ENCODE assay signal across 11 mouse cellular contexts in genomic region chr3:95669309-95669665, GRCm38 (mm10). TPM values are rescaled to one million over a fixed set of nuclear protein-coding genes. Genes with fewer than 3 reads are reported as not detected.
DNase-seq lines count a peak whose midpoint lies in the region; ATAC-seq and TF ChIP-seq lines count a peak whose summit lies in the region.
"Had no signal": no experiment of that assay in that cellular context is flagged by ENCODE, and none has a peak within 500 bp of the region (broad histone marks: within the 10 kb centered on the region; RNA-seq: fewer than 3 reads in every experiment).

No protein-coding gene starts in this region.

- intact Hi-C loops in heart, postnatal 25 days (cut with DNase I): no loop called here
- intact Hi-C loops in left cerebral cortex, postnatal 36 days (cut with DNase I): no loop called here

- H3K27me3 ChIP-seq in heart, embryonic 15.5 days: no peaks in the 10 kb centered on the region
- H3K27me3 ChIP-seq in thymus, adult 2 months (ENCODE audit: control insufficient read depth, insufficient read depth, low read length): no peaks in the 10 kb centered on the region
- no peaks in the 10 kb centered on the region for H3K27me3 ChIP-seq in liver, embryonic 16.5 days (ENCODE audit: control insufficient read depth, insufficient read depth, low read depth, low read length)
- H3K27me3 ChIP-seq: embryonic facial prominence, embryonic 15.5 days; stomach, embryonic 15.5 days had no signal

- no peak overlapping the region for H3K4me3 ChIP-seq in heart, embryonic 15.5 days
- H3K4me3 ChIP-seq in thymus, adult 2 months (ENCODE audit: control insufficient read depth, insufficient read depth, low read length): no peak overlapping the region
- H3K4me3 ChIP-seq in liver, embryonic 16.5 days (ENCODE audit: low read depth, low read length): no peak overlapping the region
- H3K4me3 ChIP-seq: embryonic facial prominence, embryonic 15.5 days; stomach, embryonic 15.5 days had no signal

- H3K36me3 ChIP-seq in heart, embryonic 15.5 days: peaks cover 8% of the 10 kb centered on the region
- H3K36me3 ChIP-seq in thymus, adult 2 months (ENCODE audit: control insufficient read depth, insufficient read depth, low read length): peaks cover 8% of the 10 kb centered on the region
- peaks cover 8% of the 10 kb centered on the region for H3K36me3 ChIP-seq in liver, embryonic 16.5 days (ENCODE audit: control insufficient read depth, insufficient read depth)

- H3K9me3 ChIP-seq in heart, embryonic 15.5 days (replicated peaks): no peaks in the 10 kb centered on the region
- H3K9me3 ChIP-seq in liver, embryonic 16.5 days (replicated peaks; ENCODE audit: control insufficient read depth, low read length): no peaks in the 10 kb centered on the region
- H3K9me3 ChIP-seq: embryonic facial prominence, embryonic 15.5 days; stomach, embryonic 15.5 days had no signal

- H3K27ac ChIP-seq in heart, embryonic 15.5 days: peak overlapping the region; percentile 98
- peak overlapping the region; percentile 92 for H3K27ac ChIP-seq in thymus, adult 2 months (ENCODE audit: control insufficient read depth, insufficient read depth, low read length)
- peak overlapping the region; percentile 69 for H3K27ac ChIP-seq in liver, embryonic 16.5 days (ENCODE audit: low read length)

- no peak for DNase-seq in heart, postnatal 25 days (ENCODE audit: low spot score)
- peak; percentile 40 for DNase-seq in thymus, adult 2 months
- DNase-seq in thymus, adult 18-20 months: no peak
- DNase-seq in Muller cell, postnatal 12 days (ENCODE audit: inconsistent ontology term): no peak
- DNase-seq in layer of hippocampus, postnatal 10 days (ENCODE audit: low spot score in 2 of 2): no peak
- DNase-seq in left cerebral cortex, postnatal 36 days (ENCODE audit: low spot score in 2 of 2): no peak
- DNase-seq: cerebellum, adult 2 months had no signal

- 88% methylated on average over 3 of the region's 3 CpGs for WGBS in heart, embryonic 15.5 days
- 10% methylated on average over 3 of the region's 3 CpGs for WGBS in thymus, adult 2 months
- 87% methylated on average over 3 of the region's 3 CpGs for WGBS in liver, embryonic 16.5 days (ENCODE audit: insufficient replicate concordance)

- no peak for TF ChIP-seq CTCF in thymus, adult 2 months (IDR thresholded peaks at IDR 0.05; ENCODE audit: borderline replicate concordance, control insufficient read depth, extremely low read depth, insufficient read depth, low read length, poor library complexity)

- H3K4me1 ChIP-seq in heart, embryonic 15.5 days (replicated peaks): peaks cover 81% of the 10 kb centered on the region
- peaks cover 71% of the 10 kb centered on the region for H3K4me1 ChIP-seq in thymus, adult 2 months (replicated peaks; ENCODE audit: control insufficient read depth, insufficient read depth, low read length)
- peaks cover 79% of the 10 kb centered on the region for H3K4me1 ChIP-seq in liver, embryonic 16.5 days (ENCODE audit: control insufficient read depth, low read depth, low read length)

- H3K9ac ChIP-seq in heart, embryonic 15.5 days: no peak overlapping the region
- H3K9ac ChIP-seq in liver, embryonic 16.5 days (ENCODE audit: low read depth, low read length): no peak overlapping the region
- H3K9ac ChIP-seq: embryonic facial prominence, embryonic 15.5 days; stomach, embryonic 15.5 days had no signal

- ATAC-seq in heart, embryonic 15.5 days (replicated peaks; ENCODE audit: insufficient number of reproducible peaks, insufficient read depth, low FRiP score, low read depth): no peak
- no peak for ATAC-seq in liver, embryonic 16.5 days (ENCODE audit: low read depth)

- no peak overlapping the region for H3K4me2 ChIP-seq in heart, embryonic 15.5 days
- no peak overlapping the region for H3K4me2 ChIP-seq in liver, embryonic 16.5 days (ENCODE audit: low read depth, low read length)
- H3K4me2 ChIP-seq: embryonic facial prominence, embryonic 15.5 days; stomach, embryonic 15.5 days had no signal

- TF ChIP-seq POLR2A in thymus, adult 2 months (IDR thresholded peaks at IDR 0.05; ENCODE audit: control insufficient read depth, extremely low read depth, insufficient read depth, low read length, poor library complexity): no peak

RNA-seq across cellular contexts. Expression of gene Mcl1, which starts 10.7 kb away (rescaled TPM):
- polyA plus RNA-seq in heart, embryonic 15.5 days (2015; fragmentation: Nextera tagmentation; extraction: Ambion mirVana): 38.4 and 45.4 TPM in 2 replicates
- total RNA-seq in heart, postnatal 25 days (2021): 100 to 1,000 TPM; 128 to 152 TPM
- polyA plus RNA-seq in thymus, adult 2 months (2012; rRNA removed): 145 and 198 TPM in 2 replicates
- polyA plus RNA-seq in liver, embryonic 16.5 days (2015; fragmentation: Nextera tagmentation; extraction: Ambion mirVana): 11.1 and 14.5 TPM in 2 replicates
- total RNA-seq in layer of hippocampus, postnatal 10 days (2021): 10 to 100 TPM; 68.0 TPM
- 10 to 100 TPM; 49.9 to 56.5 TPM for total RNA-seq in left cerebral cortex, postnatal 36 days (2021)

RNA-seq across cellular contexts. Expression of gene Adamtsl4, which starts 18.4 kb away (rescaled TPM):
- 6.9 and 10.6 TPM in 2 replicates for polyA plus RNA-seq in heart, embryonic 15.5 days (2015; fragmentation: Nextera tagmentation; extraction: Ambion mirVana)
- 10 to 100 TPM; 52.6 to 64.6 TPM for total RNA-seq in heart, postnatal 25 days (2021)
- polyA plus RNA-seq in thymus, adult 2 months (2012; rRNA removed): 3.1 and 4.1 TPM in 2 replicates
- 0.74 and 0.83 TPM in 2 replicates for polyA plus RNA-seq in liver, embryonic 16.5 days (2015; fragmentation: Nextera tagmentation; extraction: Ambion mirVana)
- total RNA-seq in layer of hippocampus, postnatal 10 days (2021): under 1 TPM; 0.69 to 0.94 TPM
- 1 to 10 TPM; 4.2 to 4.9 TPM for total RNA-seq in left cerebral cortex, postnatal 36 days (2021)

RNA-seq across cellular contexts. Expression of gene Ensa, which starts 44.5 kb away (rescaled TPM):
- polyA plus RNA-seq in heart, embryonic 15.5 days (2015; fragmentation: Nextera tagmentation; extraction: Ambion mirVana): 45.8 and 53.7 TPM in 2 replicates
- total RNA-seq in heart, postnatal 25 days (2021): 10 to 100 TPM; 67.4 to 72.2 TPM
- 17.1 and 18.3 TPM in 2 replicates for polyA plus RNA-seq in thymus, adult 2 months (2012; rRNA removed)
- polyA plus RNA-seq in liver, embryonic 16.5 days (2015; fragmentation: Nextera tagmentation; extraction: Ambion mirVana): 32.8 and 33.4 TPM in 2 replicates
- total RNA-seq in layer of hippocampus, postnatal 10 days (2021): 100 to 1,000 TPM; 220 to 228 TPM
- 100 to 1,000 TPM; 361 to 394 TPM for total RNA-seq in left cerebral cortex, postnatal 36 days (2021)

Comparison
In these comparisons a context has a peak if more than half of its experiments do, and no peak if none do; other contexts are left out.
1. RNA of gene Adamtsl4, which starts 18.4 kb away (total RNA-seq): 52.6 to 64.6 TPM in heart, postnatal 25 days; 4.2 to 4.9 TPM in left cerebral cortex, postnatal 36 days and 0.69 to 0.94 TPM in layer of hippocampus, postnatal 10 days; every median in the first group is over 4 times any median in the second.
2. Peak in every context shown above with its lines, with median percentiles within 50 percentile points of each other: H3K27ac ChIP-seq.